Mouse (Mus musculus) liver, embryonic 14.5 days (tissue): ENCODE results near the gene Olfr1279. TPM values are rescaled to one million over a fixed set of nuclear protein-coding genes. Genes with fewer than 3 reads are reported as not detected.

Experiments
- ATAC-seq: fragments of 200-750 bp; cut with Nextera tagmentation; 2 replicates; pipeline ENCODE4 v1.8.0; 2017; ENCODE audit warnings: moderate number of reproducible peaks, mild to moderate bottlenecking, moderate library complexity; ENCODE audit not compliant: insufficient read depth
- DNase-seq, 3 experiments: peaks; one replicate each; pipeline ENCODE4 v3.0.0-alpha.2; 2012 to 2013; ENCODE audit warnings: low read depth in 3 of 3, low spot score in 3 of 3
- H3K27ac ChIP-seq: fragments of 300-500 bp; sonication (generic); 2 replicates; pipeline ENCODE4 v1.5.1; 2014; ENCODE audit warnings: moderate library complexity, mild to moderate bottlenecking, control low read depth, inconsistent platforms
- H3K27me3 ChIP-seq: fragments of 300-500 bp; sonication (generic); 2 replicates; pipeline ENCODE4 v1.6.1; 2014; ENCODE audit warnings: mild to moderate bottlenecking, low read length, moderate library complexity; ENCODE audit not compliant: control insufficient read depth, insufficient read depth
- H3K36me3 ChIP-seq: fragments of 300-500 bp; sonication (generic); replicated peaks from 2 replicates; pipeline ENCODE4 v1.6.1; 2014; ENCODE audit warnings: low read depth; ENCODE audit not compliant: control insufficient read depth, insufficient read depth
- H3K4me1 ChIP-seq, 2 experiments: fragments of 200-500 bp in 1 of 2; fragments of 300-500 bp in 1 of 2; sonication (generic) in 1 of 2; replicated peaks; 2 replicates each; pipeline ENCODE4 v1.6.1; 2012 to 2014; ENCODE audit warnings: antibody characterized with exemption in 1 of 2, inconsistent platforms in 1 of 2, low read length in 1 of 2; ENCODE audit not compliant: control insufficient read depth in 2 of 2, insufficient read depth in 2 of 2
- H3K4me2 ChIP-seq: fragments of 300-500 bp; sonication (generic); 2 replicates; pipeline ENCODE4 v1.6.1; 2014; ENCODE audit warnings: low read depth, mild to moderate bottlenecking, control low read depth, moderate library complexity
- H3K4me3 ChIP-seq, 2 experiments: fragments of 200-500 bp in 1 of 2; fragments of 300-500 bp in 1 of 2; sonication (generic) in 1 of 2; 2 replicates each; pipeline ENCODE4 v1.5.1; 2012 to 2014; ENCODE audit warnings: low read depth in 2 of 2, low read length in 2 of 2, mild to moderate bottlenecking in 2 of 2, control low read depth in 1 of 2, inconsistent platforms in 1 of 2, moderate library complexity in 1 of 2; ENCODE audit not compliant: insufficient read depth in 1 of 2
- H3K9ac ChIP-seq: fragments of 300-500 bp; sonication (generic); replicated peaks from 2 replicates; pipeline ENCODE4 v1.6.1; 2014; ENCODE audit warnings: mild to moderate bottlenecking, control low read depth, moderate library complexity
- H3K9me3 ChIP-seq: fragments of 300-500 bp; sonication (generic); 2 replicates; pipeline ENCODE4 v1.6.1; 2016; ENCODE audit warnings: low read length, mixed read lengths; ENCODE audit not compliant: control insufficient read depth
- CTCF ChIP-seq: IDR thresholded peaks from 2 replicates; pipeline ENCODE4 v1.5.1; 2016; ENCODE audit warnings: antibody characterized with exemption, low read depth, control low read depth
- EP300 ChIP-seq: IDR thresholded peaks from 2 replicates; pipeline ENCODE4 v1.6.1; 2016; ENCODE audit warnings: antibody characterized with exemption, low read depth
- WGBS: fragments of 180-500 bp; shearing (Covaris S2); extraction: QIAGEN DNeasy Blood & Tissue Kit; methylation state at CpG from one replicate; pipeline ENCODE4 v1.1.7; 2014; ENCODE audit not compliant: insufficient replicate concordance; 5-methylcytosine and 5-hydroxymethylcytosine counted together
- polyA plus RNA-seq, 2 experiments: library from polyadenylated mRNA; depleted of rRNA in 1 of 2; stranded (reverse) in 1 of 2; unstranded in 1 of 2; fragments of >200 nt; fragmentation: Nextera tagmentation in 1 of 2; extraction: Ambion mirVana in 1 of 2; gene quantifications; 2 replicates each; pipeline versions ENCODE4 v1.2.1 to v1.2.3; 2012 to 2014

Olfr1279 gene
- polyA plus RNA-seq (2012; rRNA removed), result not detected in 2 replicates
- polyA plus RNA-seq (2014; fragmentation: Nextera tagmentation; extraction: Ambion mirVana), result not detected in 2 replicates

- H3K4me3 ChIP-seq, result no peak within 1 kb of the TSS
- TF ChIP-seq CTCF, result no peak
- no peak for TF ChIP-seq EP300
Observed at GRCm38 (mm10) chr2:111300374-111300773, at the start of gene Olfr1279. TSS of gene Olfr1279 (plus strand) at chr2:111300635.

DNA sequence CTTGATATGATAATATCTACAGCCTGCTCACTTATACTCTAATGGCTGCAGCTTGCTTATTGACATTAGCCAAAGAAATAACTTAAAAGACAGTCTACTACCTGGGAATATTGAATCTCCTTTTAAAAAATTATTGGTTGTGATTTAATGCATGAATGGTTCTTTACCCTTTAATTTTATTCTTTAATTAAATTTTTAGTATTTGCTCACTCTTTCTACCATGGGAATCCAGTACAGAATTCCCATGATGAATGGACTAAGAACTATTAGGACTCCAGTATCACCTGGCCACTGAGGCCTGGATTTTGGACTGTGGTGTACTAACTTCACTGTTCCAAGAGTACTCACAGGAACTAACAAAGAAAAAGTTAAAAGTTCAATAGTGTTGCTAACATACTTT is 46.2 kb upstream of the Olfr1279 start, which contains the start of gene Olfr1276:
Gene Olfr1276 (plus strand): TSS at position 301 of the 400 bp plus-strand sequence.
- no peak within 1 kb of the TSS for H3K27ac ChIP-seq
- H3K27me3 ChIP-seq, result no peaks in the 10 kb centered on the region
- no peaks in the 10 kb centered on the region for H3K4me1 ChIP-seq
- H3K36me3 ChIP-seq, result no peaks in the 10 kb centered on the region
- TF ChIP-seq CTCF (no peak), EP300 (no peak)
- no peak within 1 kb of the TSS for H3K9ac ChIP-seq
- no peak within 1 kb of the TSS for H3K4me2 ChIP-seq
- ATAC-seq, result no peak
- H3K9me3 ChIP-seq, result no peaks in the 10 kb centered on the region
- no peak within 1 kb of the TSS for H3K4me3 ChIP-seq
- DNase-seq, result no peak

More at GRCm38 (mm10) chr2:111300374-111300773, at the start of gene Olfr1279:
- Histone ChIP-seq H3K27me3 (no peaks in the 10 kb centered on the region), H3K4me1 (no peaks in the 10 kb centered on the region), H3K4me2 (no peak within 1 kb of the TSS), H3K9ac (no peak within 1 kb of the TSS), H3K9me3 (no peaks in the 10 kb centered on the region), H3K27ac (no peak within 1 kb of the TSS), H3K36me3 (no peaks in the 10 kb centered on the region)
- no peak for DNase-seq
- no peak for ATAC-seq

- Histone ChIP-seq H3K27me3 (no peaks in the 10 kb centered on the region), H3K27ac (no peak within 1 kb of the TSS), H3K9me3 (no peaks in the 10 kb centered on the region), H3K4me2 (no peak within 1 kb of the TSS), H3K36me3 (no peaks in the 10 kb centered on the region), H3K4me3 (no peak within 1 kb of the TSS), H3K9ac (no peak within 1 kb of the TSS), H3K4me1 (no peaks in the 10 kb centered on the region)
- no peak for ATAC-seq
- DNase-seq, result no peak
- no peak for TF ChIP-seq EP300
- TF ChIP-seq CTCF, result no peak
- WGBS, result 45% methylated on average over 2 of the region's 2 CpGs
Observed at GRCm38 (mm10) chr2:111274006-111274405, 26.4 kb upstream of the Olfr1279 start, which contains the start of gene Olfr1277. TSS of gene Olfr1277 (minus strand) at chr2:111274106.

DNA sequence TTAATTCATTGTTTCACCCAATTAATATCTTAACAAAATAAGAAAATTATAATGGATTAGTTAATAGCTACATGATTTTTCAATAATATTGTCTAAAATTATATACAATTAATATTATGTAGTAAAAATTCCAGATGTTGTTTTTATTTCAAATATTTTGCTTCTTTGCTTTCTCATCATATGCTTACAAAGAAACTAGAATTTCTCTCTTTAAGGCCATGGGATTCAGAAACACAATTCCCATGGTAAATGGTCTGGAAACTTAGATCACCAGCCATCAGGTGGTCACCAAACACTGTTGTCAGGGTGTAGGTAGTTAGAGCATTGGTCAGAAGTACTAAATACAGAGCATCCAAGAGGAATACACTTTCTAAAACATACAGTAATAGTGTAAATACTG is 10.6 kb upstream of the Olfr1279 start, which contains the start of gene Olfr1278:
Gene Olfr1278 (plus strand): TSS at position 301 of the 400 bp plus-strand sequence.
- Histone ChIP-seq H3K9me3 (no peaks in the 10 kb centered on the region), H3K36me3 (no peaks in the 10 kb centered on the region)
- no peak for DNase-seq

GRCm38 (mm10) chr2:111298541-111298940 is 1.9 kb upstream of the Olfr1279 start:
- Histone ChIP-seq H3K4me1 (no peaks in the 10 kb centered on the region), H3K27ac (no peak overlapping the region), H3K9ac (no peak overlapping the region), H3K4me3 (no peak overlapping the region), H3K36me3 (no peaks in the 10 kb centered on the region), H3K4me2 (no peak overlapping the region), H3K27me3 (no peaks in the 10 kb centered on the region), H3K9me3 (no peaks in the 10 kb centered on the region)
- DNase-seq (no peak), ATAC-seq (no peak)
- TF ChIP-seq CTCF (no peak), EP300 (no peak)

More for the DNA sequence above, 10.6 kb upstream of the Olfr1279 start, which contains the start of gene Olfr1278:
- Histone ChIP-seq H3K4me2 (no peak within 1 kb of the TSS), H3K4me3 (no peak within 1 kb of the TSS), H3K27me3 (no peaks in the 10 kb centered on the region), H3K27ac (no peak within 1 kb of the TSS), H3K4me1 (no peaks in the 10 kb centered on the region), H3K9ac (no peak within 1 kb of the TSS)
- TF ChIP-seq CTCF (no peak), EP300 (no peak)
- no peak for ATAC-seq

DNA sequence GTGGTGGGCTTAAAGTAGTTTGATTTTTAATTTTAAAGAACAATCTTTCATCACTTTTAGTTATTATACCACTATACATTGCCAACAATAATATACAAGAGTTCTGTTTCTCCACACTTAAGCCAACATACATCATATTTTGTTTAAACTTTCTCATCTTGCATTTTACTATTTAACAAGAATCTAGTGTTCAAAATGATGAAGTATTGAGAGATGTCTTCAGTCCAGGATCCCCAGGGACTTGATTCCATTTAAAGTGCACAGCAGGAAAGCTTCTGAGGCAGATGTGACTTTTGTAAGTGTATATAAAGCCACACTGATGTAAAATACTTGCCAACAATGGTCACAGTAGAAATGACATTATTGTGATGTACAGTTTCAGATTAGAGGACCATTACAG is 13.3 kb downstream of the Olfr1279 start, which contains the start of gene Olfr1280:
Gene Olfr1280 (plus strand): TSS at position 301 of the 400 bp plus-strand sequence.
- Histone ChIP-seq H3K27ac (no peak within 1 kb of the TSS), H3K4me2 (no peak within 1 kb of the TSS), H3K36me3 (no peaks in the 10 kb centered on the region), H3K9ac (no peak within 1 kb of the TSS), H3K4me3 (no peak within 1 kb of the TSS), H3K27me3 (no peaks in the 10 kb centered on the region), H3K4me1 (no peaks in the 10 kb centered on the region), H3K9me3 (no peaks in the 10 kb centered on the region)
- ATAC-seq (no peak), DNase-seq (no peak)
- TF ChIP-seq EP300 (no peak), CTCF (no peak)
